Mouse (Mus musculus) NIH3T3 (cell line): ENCODE measurements at regions not wholly inside any gene's neighbourhood (a gene's known extent, or its start where the extent isn't known, plus 50 kb on each side); places are given as distances from the start of the nearest gene placed in this dataset.
"Not testable (repeated sequence)": the region's sequence is repeated elsewhere in the genome, so short reads cannot be mapped to it uniquely, and the experiment has no call there.

ENCODE experiments used
- DNase-seq: peaks from one replicate; pipeline ENCODE4 v3.0.0-alpha.2; 2012; ENCODE audit warnings: low read depth

DNA sequence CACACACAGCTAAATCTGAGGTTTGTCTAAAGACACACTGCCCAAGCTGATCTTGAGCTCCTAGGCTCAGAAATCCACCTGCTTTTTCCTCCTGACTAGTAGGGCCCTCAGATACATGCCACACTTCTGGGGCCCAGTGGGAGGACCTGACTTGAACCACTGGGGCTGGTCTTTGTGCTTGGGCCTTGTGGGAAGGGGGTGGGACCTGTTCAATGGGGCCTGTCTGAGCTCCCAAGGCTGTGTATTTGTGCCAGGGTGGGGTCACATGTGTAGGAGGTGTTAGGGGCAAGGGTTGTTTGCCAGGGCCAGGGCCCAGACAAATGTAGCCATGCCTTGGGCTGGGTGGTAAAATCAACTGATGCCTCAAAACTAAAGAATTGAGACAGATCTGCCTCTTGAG, 56.8 kb downstream of the Gm8765 start:
- DNase-seq = not testable (repeated sequence)

- DNase-seq = not testable (repeated sequence)
Measured at GRCm38 (mm10) chr13:50756334-50756733, 58.2 kb downstream of the Gm8765 start.

DNA sequence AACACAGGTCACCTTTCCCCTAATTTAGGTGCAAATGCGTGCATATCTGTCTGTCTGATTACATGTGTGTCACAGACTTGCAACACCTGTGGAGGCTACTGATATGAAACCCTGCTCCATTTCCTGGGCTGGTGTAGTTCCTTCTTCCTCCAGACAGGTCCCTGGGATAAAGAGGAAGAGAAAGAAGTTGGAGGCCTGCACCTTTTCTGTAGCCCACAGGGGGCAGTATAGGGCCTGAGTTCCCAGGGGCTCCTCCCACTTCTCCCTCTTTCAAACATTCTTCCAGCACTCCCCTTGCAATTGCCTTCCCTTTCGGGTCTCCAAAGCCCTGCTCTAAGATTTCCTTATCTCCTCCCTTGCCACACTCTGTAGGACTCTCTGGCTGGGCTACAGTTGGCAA, 66.5 kb downstream of the Gm8765 start:
- peak; percentile 5 for DNase-seq

GRCm38 (mm10) chr13:50780036-50780435, 81.9 kb downstream of the Gm8765 start:
- not testable (repeated sequence) for DNase-seq

GRCm38 (mm10) chr13:50829879-50830550, 131.9 kb downstream of the Gm8765 start:
- peak; percentile 31 for DNase-seq
